Mouse (Mus musculus) ES-Bruce4 (cell line): ENCODE measurements around the gene Astn2.

ENCODE experiments used
- CTCF ChIP-seq: IDR thresholded peaks from one replicate; pipeline ENCODE4 v1.8.1; 2011; ENCODE audit warnings: low read depth, low read length
- EP300 ChIP-seq: IDR thresholded peaks from 2 replicates; pipeline ENCODE4 v1.6.1; 2011; ENCODE audit warnings: low read depth, low read length; ENCODE audit not compliant: insufficient read depth
- POLR2A ChIP-seq: IDR thresholded peaks from one replicate; pipeline ENCODE4 v1.8.1; 2011; ENCODE audit warnings: low read length; ENCODE audit not compliant: insufficient read depth

GRCm38 (mm10) chr4:65594601-65595369 lies 809.6 kb downstream of the Astn2 start:
- TF ChIP-seq POLR2A (no peak), CTCF (no peak), EP300 (no peak)
